Mouse (Mus musculus) limb, embryonic 14.5 days (tissue): Measurements from ENCODE around the gene Hmgcr. TPM values are rescaled to one million over a fixed set of nuclear protein-coding genes. Genes with fewer than 3 reads are reported as not detected.

Source experiments
- ATAC-seq: fragments of 200-750 bp; cut with Nextera tagmentation; 2 replicates; pipeline ENCODE4 v1.8.0; 2017; ENCODE audit warnings: low read depth, moderate number of reproducible peaks, moderate TSS enrichment; ENCODE audit not compliant: low FRiP score
- DNase-seq: peaks from one replicate; pipeline ENCODE4 v3.0.0-alpha.2; 2015; ENCODE audit warnings: low spot score
- H3K27ac ChIP-seq: fragments of 300-500 bp; sonication (generic); replicated peaks from 2 replicates; pipeline ENCODE4 v1.5.1; 2014; ENCODE audit warnings: low read depth, mild to moderate bottlenecking, low read length, moderate library complexity, mixed read lengths
- H3K27me3 ChIP-seq: fragments of 300-500 bp; sonication (generic); 2 replicates; pipeline ENCODE4 v1.6.1; 2014; ENCODE audit warnings: low read length, mixed read lengths; ENCODE audit not compliant: control insufficient read depth, insufficient read depth
- H3K36me3 ChIP-seq: fragments of 300-500 bp; sonication (generic); 2 replicates; pipeline ENCODE4 v1.6.1; 2014; ENCODE audit warnings: mild to moderate bottlenecking, low read length, moderate library complexity, mixed read lengths; ENCODE audit not compliant: control insufficient read depth, insufficient read depth
- H3K4me1 ChIP-seq: fragments of 300-500 bp; sonication (generic); 2 replicates; pipeline ENCODE4 v1.6.1; 2014; ENCODE audit warnings: antibody characterized with exemption, low read length, mixed read lengths; ENCODE audit not compliant: control insufficient read depth, insufficient read depth
- H3K4me2 ChIP-seq: fragments of 300-500 bp; sonication (generic); replicated peaks from 2 replicates; pipeline ENCODE4 v1.6.1; 2014; ENCODE audit warnings: low read depth, mild to moderate bottlenecking, low read length, moderate library complexity; ENCODE audit not compliant: severe bottlenecking
- H3K4me3 ChIP-seq: fragments of 300-500 bp; sonication (generic); replicated peaks from 2 replicates; pipeline ENCODE4 v1.5.1; 2014; ENCODE audit warnings: low read length
- H3K9ac ChIP-seq: fragments of 300-500 bp; sonication (generic); 2 replicates; pipeline ENCODE4 v1.6.1; 2014; ENCODE audit warnings: mild to moderate bottlenecking, low read depth, low read length, moderate library complexity; ENCODE audit not compliant: severe bottlenecking
- H3K9me3 ChIP-seq: fragments of 300-500 bp; sonication (generic); 2 replicates; pipeline ENCODE4 v1.6.1; 2016; ENCODE audit warnings: low read length; ENCODE audit not compliant: control insufficient read depth
- POLR2A ChIP-seq: fragments of 200-500 bp; IDR thresholded peaks from 2 replicates; pipeline ENCODE4 v1.8.0; 2012; ENCODE audit warnings: inconsistent platforms, mild to moderate bottlenecking, moderate library complexity, borderline replicate concordance; ENCODE audit not compliant: insufficient read depth, insufficient read length; ENCODE audit errors: extremely low read depth
- WGBS: fragments of 180-500 bp; shearing (Covaris S2); extraction: QIAGEN DNeasy Blood & Tissue Kit; methylation state at CpG from one replicate; pipeline ENCODE4 v1.1.7; 2014; 5-methylcytosine and 5-hydroxymethylcytosine counted together
- polyA plus RNA-seq, 2 experiments: library from polyadenylated mRNA; depleted of rRNA in 1 of 2; stranded (reverse) in 1 of 2; unstranded in 1 of 2; fragments of >200 nt; fragmentation: Nextera tagmentation in 1 of 2; extraction: Ambion mirVana in 1 of 2; gene quantifications; 2 replicates each; pipeline versions ENCODE4 v1.2.1 to v1.2.3; 2012 to 2014

The Hmgcr gene
- polyA plus RNA-seq, 2 experiments: 45.3 to 72.2 TPM

- WGBS: 81% methylated on average over 6 of the region's 6 CpGs
Measured at GRCm38 (mm10) chr13:96675756-96676155, 5.0 kb upstream of the Hmgcr start.

GRCm38 (mm10) chr13:96673817-96674216 lies 3.1 kb upstream of the Hmgcr start:
- no peak for ATAC-seq
- H3K27ac ChIP-seq: no peak overlapping the region
- H3K27me3 ChIP-seq: no peaks in the 10 kb centered on the region
- H3K9me3 ChIP-seq: no peaks in the 10 kb centered on the region
- no peak for DNase-seq
- H3K4me1 ChIP-seq: peaks cover 13% of the 10 kb centered on the region
- no peaks in the 10 kb centered on the region for H3K36me3 ChIP-seq
- H3K4me3 ChIP-seq: no peak overlapping the region
- H3K9ac ChIP-seq: no peak overlapping the region
- WGBS: 82% methylated on average over 7 of the region's 7 CpGs
- H3K4me2 ChIP-seq: no peak overlapping the region
- no peak for TF ChIP-seq POLR2A

More at GRCm38 (mm10) chr13:96675756-96676155, 5.0 kb upstream of the Hmgcr start:
- H3K9me3 ChIP-seq: no peaks in the 10 kb centered on the region
- H3K27me3 ChIP-seq: no peaks in the 10 kb centered on the region
- H3K9ac ChIP-seq: no peak overlapping the region
- H3K36me3 ChIP-seq: no peaks in the 10 kb centered on the region
- H3K27ac ChIP-seq: no peak overlapping the region
- no peak overlapping the region for H3K4me3 ChIP-seq
- no peak for TF ChIP-seq POLR2A
- H3K4me1 ChIP-seq: 0 out of 2 replicates have a peak, but pooled peaks cover 4% of the 10 kb centered on the region
- ATAC-seq (no peak), DNase-seq (no peak)
- H3K4me2 ChIP-seq: no peak overlapping the region

DNA sequence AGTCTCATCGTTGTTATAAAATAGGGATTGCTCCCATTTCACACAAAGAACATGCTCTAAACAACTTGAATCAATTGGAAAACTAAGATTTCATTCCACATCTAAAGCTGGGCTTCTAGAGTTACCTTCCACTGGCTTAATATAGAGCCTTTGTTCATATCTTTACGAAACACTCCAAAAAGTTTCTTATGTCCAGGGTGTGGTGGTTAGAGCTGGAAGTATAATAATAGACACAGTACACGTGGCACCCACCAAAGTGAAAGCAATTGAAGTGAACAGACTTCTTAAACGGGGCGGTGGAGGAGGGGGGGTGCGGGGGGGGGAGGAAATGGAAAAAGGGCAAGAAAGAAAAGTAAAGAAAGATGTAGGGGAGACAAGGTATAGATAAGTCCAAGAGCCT lies 1.5 kb upstream of the Hmgcr start:
- no peak overlapping the region for H3K9ac ChIP-seq
- no peak overlapping the region for H3K4me2 ChIP-seq
- no peaks in the 10 kb centered on the region for H3K9me3 ChIP-seq
- no peak for TF ChIP-seq POLR2A
- H3K4me1 ChIP-seq: peaks cover 21% of the 10 kb centered on the region
- H3K27me3 ChIP-seq: no peaks in the 10 kb centered on the region
- DNase-seq: no peak
- H3K4me3 ChIP-seq: no peak overlapping the region
- ATAC-seq: no peak
- 69% methylated on average over 6 of the region's 6 CpGs for WGBS
- H3K36me3 ChIP-seq: no peaks in the 10 kb centered on the region
- no peak overlapping the region for H3K27ac ChIP-seq

DNA sequence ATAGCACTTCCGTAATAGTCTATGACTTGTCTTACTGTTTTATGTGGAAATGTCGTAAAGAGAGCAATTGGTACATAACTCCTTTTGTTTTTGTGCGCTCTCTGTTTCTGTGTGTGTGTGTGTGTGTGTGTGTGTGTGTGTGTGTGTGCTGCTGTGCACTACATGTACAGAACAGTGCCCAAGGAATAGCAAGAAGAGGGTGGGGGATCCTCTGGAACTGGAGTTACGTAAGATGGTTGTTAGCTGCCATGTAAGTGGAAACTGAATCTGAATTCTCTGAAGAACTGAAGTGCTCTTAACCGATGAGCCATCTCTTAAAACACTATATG lies 1.1 kb upstream of the Hmgcr start:
- H3K27ac ChIP-seq: 0 out of 2 replicates have a peak overlapping the region, but pooled peaks have one; percentile 56
- no peaks in the 10 kb centered on the region for H3K27me3 ChIP-seq
- H3K9me3 ChIP-seq: no peaks in the 10 kb centered on the region
- no peaks in the 10 kb centered on the region for H3K36me3 ChIP-seq
- ATAC-seq (no peak), DNase-seq (no peak)
- 91% methylated on average over 5 of the region's 5 CpGs for WGBS
- no peak overlapping the region for H3K9ac ChIP-seq
- TF ChIP-seq POLR2A: no peak
- no peak overlapping the region for H3K4me3 ChIP-seq
- no peak overlapping the region for H3K4me2 ChIP-seq
- peaks cover 21% of the 10 kb centered on the region for H3K4me1 ChIP-seq

DNA sequence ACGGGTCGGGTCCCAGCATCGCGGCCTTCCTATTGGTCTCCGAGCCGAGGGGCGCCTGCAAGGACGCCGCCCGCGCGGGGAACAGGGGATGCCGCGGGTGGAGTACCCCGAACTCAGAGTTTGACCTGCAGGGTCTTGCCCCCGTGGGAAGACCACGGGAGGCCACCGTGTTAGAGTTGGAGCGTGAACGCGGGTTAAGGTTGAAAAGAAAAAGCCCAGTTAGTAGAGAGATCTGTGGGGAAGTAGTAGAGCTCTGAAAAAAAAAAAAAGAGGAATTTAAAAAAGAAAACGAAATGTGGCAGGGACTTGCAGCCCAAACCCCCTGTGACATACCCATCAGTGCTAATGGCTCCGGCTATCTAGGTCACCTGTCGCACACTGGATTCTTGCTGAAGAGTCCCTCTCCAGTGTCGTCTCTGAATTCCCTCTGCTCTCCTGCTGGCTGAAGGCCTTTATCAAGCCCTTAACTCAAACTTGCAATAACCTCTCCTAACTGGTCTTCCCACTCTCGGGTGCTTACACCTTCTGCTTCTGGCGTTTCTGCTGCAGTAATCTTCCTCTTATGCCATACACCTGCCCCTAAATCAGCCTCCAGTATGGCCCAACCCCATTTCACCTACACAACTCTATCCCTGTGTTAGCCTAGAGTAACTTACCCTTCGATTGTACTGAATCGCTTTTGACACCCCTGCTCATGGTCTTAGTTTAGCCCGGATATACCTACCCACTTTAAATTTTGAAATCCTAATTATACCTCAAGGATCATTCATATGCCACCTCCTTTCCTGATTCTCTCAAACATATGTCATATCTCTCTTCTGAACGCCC lies 556 bp upstream of the Hmgcr start:
- Histone ChIP-seq H3K36me3 (peaks cover 6% of the 10 kb centered on the region; the same call in 1 of the 2 replicates), H3K4me3 (peak overlapping the region; percentile 99), H3K9ac (peak overlapping the region; percentile 53), H3K27ac (peak overlapping the region; percentile 56), H3K4me1 (peaks cover 21% of the 10 kb centered on the region), H3K27me3 (no peaks in the 10 kb centered on the region), H3K4me2 (peak overlapping the region; percentile 57), H3K9me3 (no peaks in the 10 kb centered on the region)
- no peak for ATAC-seq
- DNase-seq: no peak
- TF ChIP-seq POLR2A: no peak
- 14% methylated on average over 31 of the region's 31 CpGs for WGBS
